Mouse (Mus musculus): ENCODE results near the gene Cd27. TPM values are rescaled to one million over a fixed set of nuclear protein-coding genes. Genes with fewer than 3 reads are reported as not detected.

Gene Cd27
- polyA plus RNA-seq, 1 experiment, result 7.9 TPM

GRCm38 (mm10) chr6:125236341-125236740 is 469 bp downstream of the Cd27 start:
- H3K4me3 ChIP-seq (ENCODE audit: low read depth, low read length), result peak overlapping the region; percentile 32
- no peaks in the 10 kb centered on the region for H3K27me3 ChIP-seq (ENCODE audit: control insufficient read depth, insufficient read depth, low read length)
- WGBS, result 78% methylated on average over 6 of the region's 6 CpGs
- no peak for TF ChIP-seq CTCF (IDR thresholded peaks at IDR 0.05; ENCODE audit: extremely low read depth, insufficient read length, insufficient replicate concordance, low read depth, low read length)
- TF ChIP-seq POLR2A (IDR thresholded peaks at IDR 0.05; ENCODE audit: low read depth, low read length), result no peak
- H3K36me3 ChIP-seq (ENCODE audit: control insufficient read depth, insufficient read depth, low read length), result no peaks in the 10 kb centered on the region
- H3K27ac ChIP-seq (ENCODE audit: insufficient read depth, low read depth, low read length), result 0 out of 2 replicates have a peak overlapping the region, but pooled peaks have one; percentile 14
- peaks cover 16% of the 10 kb centered on the region; the same call in 1 of the 2 replicates for H3K4me1 ChIP-seq (ENCODE audit: control insufficient read depth, insufficient read depth, insufficient read length, low read length)

- Histone ChIP-seq H3K27me3 (ENCODE audit: control insufficient read depth, insufficient read depth, low read length) (no peaks in the 10 kb centered on the region), H3K27ac (ENCODE audit: insufficient read depth, low read depth, low read length) (peak overlapping the region; percentile 6; the same call in 1 of the 2 replicates), H3K4me1 (ENCODE audit: control insufficient read depth, insufficient read depth, insufficient read length, low read length) (peaks cover 18% of the 10 kb centered on the region; the same call in 1 of the 2 replicates), H3K4me3 (ENCODE audit: low read depth, low read length) (no peak overlapping the region), H3K36me3 (ENCODE audit: control insufficient read depth, insufficient read depth, low read length) (no peaks in the 10 kb centered on the region; the same call in 1 of the 2 replicates)
- WGBS, result 22% methylated on average over 5 of the region's 5 CpGs
- no peak for TF ChIP-seq CTCF (IDR thresholded peaks at IDR 0.05; ENCODE audit: extremely low read depth, insufficient read length, insufficient replicate concordance, low read depth, low read length)
- no peak for TF ChIP-seq POLR2A (IDR thresholded peaks at IDR 0.05; ENCODE audit: low read depth, low read length)
These were observed 2.3 kb downstream of the Cd27 start for GRCm38 (mm10) chr6:125234520-125234828.

GRCm38 (mm10) chr6:125233816-125234519 is 2.8 kb downstream of the Cd27 start:
- Histone ChIP-seq H3K36me3 (ENCODE audit: control insufficient read depth, insufficient read depth, low read length) (peaks cover 2% of the 10 kb centered on the region), H3K27ac (ENCODE audit: insufficient read depth, low read depth, low read length) (peak overlapping the region; percentile 6; the same call in 1 of the 2 replicates), H3K4me1 (ENCODE audit: control insufficient read depth, insufficient read depth, insufficient read length, low read length) (peaks cover 16% of the 10 kb centered on the region; the same call in 1 of the 2 replicates), H3K4me3 (ENCODE audit: low read depth, low read length) (no peak overlapping the region), H3K27me3 (ENCODE audit: control insufficient read depth, insufficient read depth, low read length) (no peaks in the 10 kb centered on the region)
- 62% methylated on average over 7 of the region's 7 CpGs for WGBS
- TF ChIP-seq POLR2A (IDR thresholded peaks at IDR 0.05; ENCODE audit: low read depth, low read length), result no peak
- no peak for TF ChIP-seq CTCF (IDR thresholded peaks at IDR 0.05; ENCODE audit: extremely low read depth, insufficient read length, insufficient replicate concordance, low read depth, low read length)

GRCm38 (mm10) chr6:125232516-125232915 is 4.3 kb downstream of the Cd27 start:
- 72% methylated on average over 6 of the region's 6 CpGs for WGBS
- Histone ChIP-seq H3K27me3 (ENCODE audit: control insufficient read depth, insufficient read depth, low read length) (no peaks in the 10 kb centered on the region), H3K36me3 (ENCODE audit: control insufficient read depth, insufficient read depth, low read length) (peaks cover 15% of the 10 kb centered on the region), H3K4me3 (ENCODE audit: low read depth, low read length) (no peak overlapping the region), H3K4me1 (ENCODE audit: control insufficient read depth, insufficient read depth, insufficient read length, low read length) (peaks cover 11% of the 10 kb centered on the region; the same call in 1 of the 2 replicates), H3K27ac (ENCODE audit: insufficient read depth, low read depth, low read length) (peak overlapping the region; percentile 94)
- TF ChIP-seq CTCF (IDR thresholded peaks at IDR 0.05; ENCODE audit: extremely low read depth, insufficient read length, insufficient replicate concordance, low read depth, low read length) (no peak), POLR2A (IDR thresholded peaks at IDR 0.05; ENCODE audit: low read depth, low read length) (no peak)

DNA sequence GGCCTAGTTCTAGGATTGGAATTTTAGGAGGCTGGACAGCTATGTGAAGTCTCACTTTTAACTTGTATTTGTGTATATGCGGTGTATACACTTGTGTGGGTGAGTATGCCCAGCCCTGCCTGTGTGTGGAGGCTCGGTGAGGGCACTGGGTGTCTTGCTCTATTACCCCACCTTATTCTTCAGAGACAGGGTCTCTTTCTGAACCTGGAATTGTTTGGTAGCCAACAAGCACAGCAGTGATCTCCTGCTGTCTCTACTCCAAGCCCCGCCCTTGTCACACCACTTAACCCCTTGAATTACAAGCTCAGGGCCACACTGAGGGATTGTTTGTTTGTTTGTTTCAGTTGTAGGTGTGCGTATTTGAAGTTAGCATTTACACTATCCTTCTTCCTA is 4.8 kb downstream of the Cd27 start:
- Histone ChIP-seq H3K4me3 (ENCODE audit: low read depth, low read length) (peak overlapping the region; percentile 80), H3K27ac (ENCODE audit: insufficient read depth, low read depth, low read length) (peak overlapping the region; percentile 94), H3K36me3 (ENCODE audit: control insufficient read depth, insufficient read depth, low read length) (peaks cover 17% of the 10 kb centered on the region), H3K4me1 (ENCODE audit: control insufficient read depth, insufficient read depth, insufficient read length, low read length) (peaks cover 11% of the 10 kb centered on the region; the same call in 1 of the 2 replicates), H3K27me3 (ENCODE audit: control insufficient read depth, insufficient read depth, low read length) (no peaks in the 10 kb centered on the region)
- TF ChIP-seq POLR2A (IDR thresholded peaks at IDR 0.05; ENCODE audit: low read depth, low read length) (no peak), CTCF (IDR thresholded peaks at IDR 0.05; ENCODE audit: extremely low read depth, insufficient read length, insufficient replicate concordance, low read depth, low read length) (no peak)
- 16% methylated on average over 4 of the region's 4 CpGs for WGBS

DNA sequence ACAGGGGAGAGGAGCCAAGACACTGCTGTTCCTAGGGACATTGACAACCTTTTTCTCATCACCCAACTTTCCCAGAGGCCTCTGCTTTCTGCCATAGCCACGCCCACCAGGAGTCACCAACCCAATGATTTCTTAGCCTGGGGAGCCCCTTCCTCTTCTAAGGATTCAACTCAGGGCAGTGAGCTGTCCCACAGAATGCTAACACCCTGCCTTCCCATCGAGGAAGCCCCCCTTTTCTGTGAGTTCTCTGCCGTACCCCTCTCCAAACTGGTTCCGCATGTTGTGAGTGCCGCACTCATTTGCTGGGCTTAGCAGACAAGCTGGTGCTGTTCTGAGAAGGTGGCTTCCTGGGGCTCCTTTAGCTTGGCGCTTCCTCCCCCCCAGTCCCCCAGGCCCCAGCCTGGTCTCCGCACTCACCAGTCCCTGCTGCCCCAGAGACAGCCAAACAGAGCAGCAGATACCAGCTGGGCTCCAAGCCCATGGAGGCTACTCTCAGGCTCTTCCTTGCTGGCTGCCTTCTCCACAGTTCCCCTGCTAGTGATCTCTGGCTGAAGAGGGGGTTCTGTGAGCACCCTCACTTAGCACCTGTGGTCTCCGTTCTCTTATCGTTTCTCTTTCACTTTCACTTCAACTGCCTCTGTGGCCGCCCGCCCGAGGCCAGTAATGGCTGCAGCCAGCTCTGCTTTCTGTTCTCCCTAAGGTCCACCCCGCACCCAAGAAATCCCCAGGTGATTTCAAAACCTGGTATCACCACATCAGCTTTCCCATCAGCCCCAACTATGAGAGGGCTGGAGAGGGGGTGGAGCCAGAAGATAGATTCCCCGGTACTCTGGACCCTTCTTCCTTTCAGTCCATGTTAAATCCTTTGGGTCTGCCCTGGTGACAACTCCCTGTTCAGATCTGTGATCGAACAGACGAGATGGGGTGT is 5.4 kb downstream of the Cd27 start, which contains the start of gene Tapbpl:
Gene Tapbpl (minus strand): TSS at position 744 of the 928 bp plus-strand sequence.
- Histone ChIP-seq H3K4me1 (ENCODE audit: control insufficient read depth, insufficient read depth, insufficient read length, low read length) (peaks cover 11% of the 10 kb centered on the region; the same call in 1 of the 2 replicates), H3K27me3 (ENCODE audit: control insufficient read depth, insufficient read depth, low read length) (no peaks in the 10 kb centered on the region), H3K27ac (ENCODE audit: insufficient read depth, low read depth, low read length) (peak within 1 kb of the TSS; percentile 94), H3K36me3 (ENCODE audit: control insufficient read depth, insufficient read depth, low read length) (peaks cover 23% of the 10 kb centered on the region), H3K4me3 (ENCODE audit: low read depth, low read length) (peak within 1 kb of the TSS; percentile 80)
- TF ChIP-seq CTCF (IDR thresholded peaks at IDR 0.05; ENCODE audit: extremely low read depth, insufficient read length, insufficient replicate concordance, low read depth, low read length), result no peak
- TF ChIP-seq POLR2A (IDR thresholded peaks at IDR 0.05; ENCODE audit: low read depth, low read length), result peak; percentile 9; the same call in 1 of the 2 replicates
- WGBS, result under 1% methylated on average over 16 of the region's 16 CpGs

Measured in small intestine, adult 2 months (tissue).